Mouse (Mus musculus): ENCODE results near the gene Srsf5. TPM values are rescaled to one million over a fixed set of nuclear protein-coding genes. Genes with fewer than 3 reads are reported as not detected.

Gene Srsf5
- polyA plus RNA-seq, 1 experiment from 2014 or later = 528 TPM

GRCm38 (mm10) chr12:80982326-80982725 is 37.0 kb downstream of the Srsf5 start:
- Histone ChIP-seq H3K9ac (no peak overlapping the region), H3K9me3 (replicated peaks) (no peaks in the 10 kb centered on the region), H3K4me1 (no peaks in the 10 kb centered on the region), H3K27ac (no peak overlapping the region), H3K4me2 (no peak overlapping the region), H3K4me3 (no peak overlapping the region), H3K36me3 (ENCODE audit: poor library complexity, severe bottlenecking) (no peaks in the 10 kb centered on the region), H3K27me3 (no peaks in the 10 kb centered on the region)
- peak; percentile 24; the same call in 1 of the 2 replicates for ATAC-seq
- under 1% methylated on average over 7 of the region's 7 CpGs for WGBS

GRCm38 (mm10) chr12:80983695-80984094 is 38.4 kb downstream of the Srsf5 start:
- no peak overlapping the region for H3K4me2 ChIP-seq
- H3K4me1 ChIP-seq = no peaks in the 10 kb centered on the region
- H3K27me3 ChIP-seq = no peaks in the 10 kb centered on the region
- 74% methylated on average over 9 of the region's 9 CpGs for WGBS
- no peaks in the 10 kb centered on the region for H3K36me3 ChIP-seq (ENCODE audit: poor library complexity, severe bottlenecking)
- no peak overlapping the region for H3K4me3 ChIP-seq
- no peak overlapping the region for H3K27ac ChIP-seq
- H3K9ac ChIP-seq = no peak overlapping the region
- no peaks in the 10 kb centered on the region for H3K9me3 ChIP-seq (replicated peaks)
- ATAC-seq = no peak

GRCm38 (mm10) chr12:80986628-80987027 is 41.3 kb downstream of the Srsf5 start:
- Histone ChIP-seq H3K9ac (no peak overlapping the region), H3K4me3 (no peak overlapping the region)
- no peak for ATAC-seq

DNA sequence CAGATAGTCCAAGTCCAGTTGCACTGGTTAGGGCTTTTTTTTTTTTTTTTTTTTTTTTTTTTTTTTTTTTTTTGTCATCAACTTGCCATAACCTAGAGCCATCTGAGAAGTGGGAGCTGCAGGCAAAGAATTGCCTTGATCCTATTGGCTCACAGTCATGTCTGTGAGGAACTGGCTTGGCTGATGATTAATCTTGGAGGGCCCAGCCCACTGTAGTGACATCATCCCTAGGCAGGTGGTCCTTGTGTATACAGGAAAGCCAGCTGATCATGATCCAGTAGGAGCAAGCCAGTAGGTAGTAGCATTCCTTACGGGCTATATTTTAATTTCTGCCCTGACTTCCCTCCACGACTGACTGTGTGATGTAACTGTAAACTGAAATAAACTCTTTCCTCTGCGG is 43.0 kb downstream of the Srsf5 start:
- Histone ChIP-seq H3K9ac (no peak overlapping the region), H3K4me1 (peaks cover 9% of the 10 kb centered on the region; the same call in 1 of the 2 replicates), H3K4me2 (no peak overlapping the region), H3K4me3 (no peak overlapping the region), H3K36me3 (ENCODE audit: poor library complexity, severe bottlenecking) (no peaks in the 10 kb centered on the region), H3K27ac (no peak overlapping the region), H3K9me3 (replicated peaks) (no peaks in the 10 kb centered on the region), H3K27me3 (peaks cover 5% of the 10 kb centered on the region; the same call in 1 of the 2 replicates)
- ATAC-seq = no peak
- WGBS = 95% methylated on average over 3 of the region's 3 CpGs

More at GRCm38 (mm10) chr12:80986628-80987027, 41.3 kb downstream of the Srsf5 start:
- Histone ChIP-seq H3K27ac (no peak overlapping the region), H3K4me2 (no peak overlapping the region), H3K27me3 (peaks cover 5% of the 10 kb centered on the region; the same call in 1 of the 2 replicates), H3K36me3 (ENCODE audit: poor library complexity, severe bottlenecking) (no peaks in the 10 kb centered on the region), H3K4me1 (peaks cover 9% of the 10 kb centered on the region; the same call in 1 of the 2 replicates), H3K9me3 (replicated peaks) (no peaks in the 10 kb centered on the region)
- WGBS = 86% methylated on average over 4 of the region's 4 CpGs

- peaks cover 5% of the 10 kb centered on the region; the same call in 1 of the 2 replicates for H3K27me3 ChIP-seq
- no peak overlapping the region for H3K9ac ChIP-seq
- no peaks in the 10 kb centered on the region for H3K36me3 ChIP-seq (ENCODE audit: poor library complexity, severe bottlenecking)
- ATAC-seq = no peak
- peaks cover 9% of the 10 kb centered on the region; the same call in 1 of the 2 replicates for H3K4me1 ChIP-seq
- no peaks in the 10 kb centered on the region for H3K9me3 ChIP-seq (replicated peaks)
- H3K4me3 ChIP-seq = no peak overlapping the region
- no peak overlapping the region for H3K27ac ChIP-seq
- no peak overlapping the region for H3K4me2 ChIP-seq
- WGBS = 19% methylated on average over 13 of the region's 13 CpGs
Observed at GRCm38 (mm10) chr12:80990901-80991445, 45.7 kb downstream of the Srsf5 start.

DNA sequence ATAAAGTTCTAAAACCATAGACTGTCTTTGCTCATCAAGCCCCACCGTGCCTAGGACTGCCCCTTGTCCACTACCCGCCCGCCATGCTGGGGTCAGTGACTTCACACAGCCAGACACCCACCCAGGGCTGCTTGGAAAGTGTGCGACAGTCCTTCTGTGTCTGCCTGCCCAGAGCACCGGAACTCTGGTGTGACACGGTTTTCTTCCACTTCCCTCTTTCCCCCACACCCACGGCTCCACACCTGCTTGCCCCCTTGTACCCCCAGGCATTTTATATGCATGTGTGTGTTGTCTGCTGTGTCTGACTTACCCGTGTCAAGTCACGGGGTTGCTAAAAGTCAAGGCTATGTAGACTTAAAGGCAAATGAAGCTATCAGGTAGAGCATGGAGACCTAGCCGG is 46.5 kb downstream of the Srsf5 start:
- peaks cover 9% of the 10 kb centered on the region; the same call in 1 of the 2 replicates for H3K4me1 ChIP-seq
- H3K9me3 ChIP-seq (replicated peaks) = no peaks in the 10 kb centered on the region
- H3K4me2 ChIP-seq = no peak overlapping the region
- H3K4me3 ChIP-seq = no peak overlapping the region
- peaks cover 6% of the 10 kb centered on the region; the same call in 1 of the 2 replicates for H3K27me3 ChIP-seq
- H3K27ac ChIP-seq = no peak overlapping the region
- no peak for ATAC-seq
- no peaks in the 10 kb centered on the region for H3K36me3 ChIP-seq (ENCODE audit: poor library complexity, severe bottlenecking)
- no peak overlapping the region for H3K9ac ChIP-seq
- whole genome bisulfite sequencing = 88% methylated on average over 10 of the region's 10 CpGs

DNA sequence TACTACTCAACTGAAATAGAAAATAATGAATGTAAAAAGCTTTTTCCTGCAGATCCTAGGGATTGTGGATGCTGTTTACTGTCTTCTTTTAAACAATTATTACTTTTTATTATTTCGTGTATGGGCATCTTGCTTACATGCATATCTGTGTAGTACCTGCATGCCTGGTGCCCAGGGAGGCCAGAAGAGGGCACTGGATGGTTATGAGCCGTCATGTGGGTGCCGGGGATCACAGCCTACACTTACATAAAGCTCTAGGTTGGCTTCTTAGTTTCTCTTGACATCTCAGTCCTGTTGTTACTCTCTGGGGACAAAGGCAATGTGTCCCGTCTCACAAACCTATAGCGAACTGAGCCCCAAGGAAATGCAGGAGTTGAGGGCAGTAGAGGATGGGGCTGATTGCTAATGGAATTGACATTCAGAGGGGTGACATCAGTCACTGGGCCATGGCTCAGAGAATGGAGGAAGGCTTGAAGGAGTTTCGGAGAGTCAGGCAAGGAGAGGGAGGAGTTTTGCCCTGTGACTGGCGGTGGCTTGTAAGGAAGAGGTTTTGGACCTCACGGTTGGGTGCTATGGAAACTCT is 47.3 kb downstream of the Srsf5 start:
- Histone ChIP-seq H3K27me3 (peaks cover 13% of the 10 kb centered on the region), H3K27ac (no peak overlapping the region), H3K4me2 (no peak overlapping the region), H3K36me3 (ENCODE audit: poor library complexity, severe bottlenecking) (no peaks in the 10 kb centered on the region), H3K4me3 (no peak overlapping the region), H3K9me3 (replicated peaks) (no peaks in the 10 kb centered on the region), H3K4me1 (peaks cover 9% of the 10 kb centered on the region; the same call in 1 of the 2 replicates), H3K9ac (no peak overlapping the region)
- ATAC-seq = no peak
- WGBS = 86% methylated on average over 8 of the region's 8 CpGs

GRCm38 (mm10) chr12:80993773-80994172 is 48.5 kb downstream of the Srsf5 start:
- Histone ChIP-seq H3K4me2 (no peak overlapping the region), H3K9me3 (replicated peaks) (no peaks in the 10 kb centered on the region), H3K4me3 (no peak overlapping the region), H3K27ac (no peak overlapping the region), H3K4me1 (peaks cover 14% of the 10 kb centered on the region), H3K27me3 (peaks cover 20% of the 10 kb centered on the region), H3K36me3 (ENCODE audit: poor library complexity, severe bottlenecking) (no peaks in the 10 kb centered on the region), H3K9ac (no peak overlapping the region)
- no peak for ATAC-seq
- 85% methylated on average over 1 of the region's 1 CpGs for WGBS

DNA sequence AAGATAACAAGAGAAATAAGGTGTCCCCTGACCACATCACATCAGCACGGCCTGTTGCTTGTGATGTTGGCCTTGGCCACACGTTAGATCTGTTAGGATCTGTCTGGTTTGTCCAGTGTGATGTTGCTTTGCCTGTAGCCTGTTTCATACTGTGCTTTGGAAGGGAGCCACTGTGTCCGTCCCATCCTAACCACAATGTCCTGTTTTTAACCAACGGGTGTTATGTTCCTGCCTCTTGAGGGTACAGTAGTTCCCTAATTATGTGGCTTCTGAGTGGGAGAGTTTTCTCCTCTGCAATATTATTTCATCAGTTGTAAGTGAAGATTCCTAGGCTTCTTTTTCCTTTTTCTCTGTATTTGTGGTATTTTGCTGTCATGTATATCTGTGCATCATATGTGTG is 50.0 kb downstream of the Srsf5 start:
- H3K4me2 ChIP-seq = no peak overlapping the region
- no peaks in the 10 kb centered on the region for H3K36me3 ChIP-seq (ENCODE audit: poor library complexity, severe bottlenecking)
- peaks cover 17% of the 10 kb centered on the region for H3K4me1 ChIP-seq
- H3K9ac ChIP-seq = no peak overlapping the region
- 86% methylated on average over 4 of the region's 4 CpGs for whole genome bisulfite sequencing
- no peak for ATAC-seq
- no peak overlapping the region for H3K4me3 ChIP-seq
- no peak overlapping the region for H3K27ac ChIP-seq
- H3K9me3 ChIP-seq (replicated peaks) = no peaks in the 10 kb centered on the region
- peaks cover 34% of the 10 kb centered on the region for H3K27me3 ChIP-seq

GRCm38 (mm10) chr12:80997652-80998051 is 52.3 kb downstream of the Srsf5 start:
- WGBS = 81% methylated on average over 4 of the region's 4 CpGs
- H3K9ac ChIP-seq = no peak overlapping the region
- H3K9me3 ChIP-seq (replicated peaks) = no peaks in the 10 kb centered on the region
- H3K36me3 ChIP-seq (ENCODE audit: poor library complexity, severe bottlenecking) = no peaks in the 10 kb centered on the region
- H3K4me2 ChIP-seq = no peak overlapping the region
- ATAC-seq = no peak
- H3K4me3 ChIP-seq = no peak overlapping the region
- peaks cover 18% of the 10 kb centered on the region for H3K4me1 ChIP-seq
- peaks cover 34% of the 10 kb centered on the region for H3K27me3 ChIP-seq
- H3K27ac ChIP-seq = no peak overlapping the region

DNA sequence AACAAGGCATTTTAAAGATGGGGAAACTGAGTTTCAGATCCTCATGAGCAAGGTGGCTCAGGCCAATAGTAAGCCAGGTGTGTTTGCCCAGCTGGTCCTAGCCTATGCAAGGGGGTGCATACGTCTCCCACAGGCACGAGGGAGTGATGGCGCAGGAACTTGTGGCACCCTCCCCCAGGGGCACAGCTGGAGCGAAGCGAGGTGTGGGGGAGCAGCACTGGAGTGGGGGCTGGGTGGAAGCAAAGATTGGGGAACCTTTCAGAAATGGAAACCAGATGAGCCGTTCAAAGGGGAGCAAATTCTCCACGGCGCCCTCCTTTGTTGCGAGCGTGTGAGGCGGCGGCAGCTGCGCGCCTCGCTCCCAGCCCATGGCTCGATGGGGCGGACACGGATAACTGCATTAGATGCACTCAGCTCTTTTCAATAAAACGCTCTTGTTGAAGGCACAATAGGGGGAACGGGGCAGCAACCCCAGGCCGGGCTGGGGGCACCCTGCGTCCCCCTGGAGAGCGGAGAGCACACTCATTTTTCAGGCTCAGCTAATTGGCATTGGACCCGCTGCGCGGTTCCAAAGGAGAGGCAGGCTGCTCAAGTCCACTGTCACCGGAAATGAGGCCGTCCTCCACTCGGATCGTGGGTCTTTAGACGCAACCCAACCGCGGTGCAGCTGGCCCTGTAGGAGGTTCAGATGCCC is 53.4 kb downstream of the Srsf5 start:
- H3K27ac ChIP-seq = peak overlapping the region; percentile 48

More for the DNA sequence above, 53.4 kb downstream of the Srsf5 start:
- H3K4me2 ChIP-seq = peak overlapping the region; percentile 52
- WGBS = 1% methylated on average over 33 of the region's 33 CpGs
- H3K27me3 ChIP-seq = peaks cover 34% of the 10 kb centered on the region
- H3K4me1 ChIP-seq = peaks cover 27% of the 10 kb centered on the region
- no peaks in the 10 kb centered on the region for H3K9me3 ChIP-seq (replicated peaks)
- 0 out of 2 replicates have a peak overlapping the region, but pooled peaks have one; percentile 27 for H3K9ac ChIP-seq
- ATAC-seq = peak; percentile 41
- peak overlapping the region; percentile 27 for H3K4me3 ChIP-seq
- no peaks in the 10 kb centered on the region for H3K36me3 ChIP-seq (ENCODE audit: poor library complexity, severe bottlenecking)

Data from forebrain, embryonic 13.5 days (tissue).